ENCODE assay signal across 9 mouse cellular contexts in genomic region chr10:63429023-63429340, GRCm38 (mm10). TPM values are rescaled to one million over a fixed set of nuclear protein-coding genes. Genes with fewer than 3 reads are reported as not detected.
DNase-seq lines count a peak whose midpoint lies in the region; ATAC-seq and TF ChIP-seq lines count a peak whose summit lies in the region.
"Had no signal": no experiment of that assay in that cellular context is flagged by ENCODE, and none has a peak within 500 bp of the region (broad histone marks: within the 10 kb centered on the region; RNA-seq: fewer than 3 reads in every experiment).

No protein-coding gene starts in this region.

- no peak for TF ChIP-seq POLR2A in small intestine, adult 2 months (IDR thresholded peaks at IDR 0.05; ENCODE audit: low read depth, low read length)

- no peaks in the 10 kb centered on the region for H3K27me3 ChIP-seq in lung, embryonic 16.5 days (ENCODE audit: control insufficient read depth, insufficient read depth, low read depth, low read length)
- no peaks in the 10 kb centered on the region for H3K27me3 ChIP-seq in forebrain, embryonic 10.5 days (ENCODE audit: poor library complexity, severe bottlenecking)
- no peaks in the 10 kb centered on the region for H3K27me3 ChIP-seq in limb, embryonic 13.5 days
- no peaks in the 10 kb centered on the region for H3K27me3 ChIP-seq in small intestine, adult 2 months (ENCODE audit: control insufficient read depth, insufficient read depth, low read length)

- H3K4me2 ChIP-seq in lung, embryonic 16.5 days (ENCODE audit: low read depth, low read length), result peak overlapping the region; percentile 82
- peak overlapping the region; percentile 80 for H3K4me2 ChIP-seq in limb, embryonic 13.5 days (replicated peaks)

- DNase-seq in lung, adult 18-20 months, result no peak
- DNase-seq in forebrain, embryonic 10.5 days (ENCODE audit: extremely low spot score, low spot score), result no peak
- no peak for DNase-seq in gastrocnemius, adult 18-20 months (ENCODE audit: low spot score)

- ATAC-seq in lung, embryonic 16.5 days (ENCODE audit: low read depth), result no peak
- no peak for ATAC-seq in limb, embryonic 13.5 days (ENCODE audit: low FRiP score, low read depth)
- ATAC-seq in cerebellum, adult (ENCODE audit: insufficient number of reproducible peaks, low FRiP score, low TSS enrichment), result no peak
- no peak for ATAC-seq in monocyte, adult 5-6 weeks (replicated peaks; ENCODE audit: insufficient number of reproducible peaks, low FRiP score, low TSS enrichment, poor library complexity, severe bottlenecking)

- no peaks in the 10 kb centered on the region for H3K36me3 ChIP-seq in lung, embryonic 16.5 days (ENCODE audit: control insufficient read depth, insufficient read depth, low read length)
- H3K36me3 ChIP-seq in forebrain, embryonic 10.5 days (replicated peaks), result no peaks in the 10 kb centered on the region
- H3K36me3 ChIP-seq in limb, embryonic 13.5 days, result no peaks in the 10 kb centered on the region
- no peaks in the 10 kb centered on the region for H3K36me3 ChIP-seq in small intestine, adult 2 months (ENCODE audit: control insufficient read depth, insufficient read depth, low read length)

- 1% methylated on average over 11 of the region's 11 CpGs for WGBS in lung, embryonic 16.5 days
- 4% methylated on average over 11 of the region's 11 CpGs for WGBS in forebrain, embryonic 10.5 days
- WGBS in limb, embryonic 13.5 days, result 4% methylated on average over 11 of the region's 11 CpGs
- 2% methylated on average over 11 of the region's 11 CpGs for WGBS in small intestine, adult 2 months

- peak overlapping the region; percentile 65 for H3K9ac ChIP-seq in lung, embryonic 16.5 days (ENCODE audit: low read length)
- H3K9ac ChIP-seq in limb, embryonic 13.5 days, result peak overlapping the region; percentile 69

- TF ChIP-seq CTCF in small intestine, adult 2 months (IDR thresholded peaks at IDR 0.05; ENCODE audit: extremely low read depth, insufficient read length, insufficient replicate concordance, low read depth, low read length), result no peak

- H3K27ac ChIP-seq in lung, embryonic 16.5 days (ENCODE audit: low read length), result 0 out of 2 replicates have a peak overlapping the region, but pooled peaks have one; percentile 4
- peak overlapping the region; percentile 79 for H3K27ac ChIP-seq in forebrain, embryonic 10.5 days
- H3K27ac ChIP-seq in limb, embryonic 13.5 days, result peak overlapping the region; percentile 72
- no peak overlapping the region for H3K27ac ChIP-seq in small intestine, adult 2 months (ENCODE audit: insufficient read depth, low read depth, low read length)

- no peaks in the 10 kb centered on the region for H3K9me3 ChIP-seq in lung, embryonic 16.5 days (ENCODE audit: control insufficient read depth, low read length)
- H3K9me3 ChIP-seq in forebrain, embryonic 10.5 days, result no peaks in the 10 kb centered on the region
- H3K9me3 ChIP-seq in limb, embryonic 13.5 days, result no peaks in the 10 kb centered on the region

- peak overlapping the region; percentile 87 for H3K4me3 ChIP-seq in lung, embryonic 16.5 days (ENCODE audit: low read length)
- peak overlapping the region; percentile 70 for H3K4me3 ChIP-seq in forebrain, embryonic 10.5 days
- H3K4me3 ChIP-seq in limb, embryonic 13.5 days, result peak overlapping the region; percentile 75
- peak overlapping the region; percentile 58 for H3K4me3 ChIP-seq in small intestine, adult 2 months (ENCODE audit: low read depth, low read length)

- no peaks in the 10 kb centered on the region for H3K4me1 ChIP-seq in lung, embryonic 16.5 days (replicated peaks; ENCODE audit: control insufficient read depth, insufficient read depth, low read length)
- H3K4me1 ChIP-seq in forebrain, embryonic 10.5 days, result peaks cover 6% of the 10 kb centered on the region; the same call in 1 of the 2 replicates
- no peaks in the 10 kb centered on the region for H3K4me1 ChIP-seq in limb, embryonic 13.5 days
- no peaks in the 10 kb centered on the region for H3K4me1 ChIP-seq in small intestine, adult 2 months (ENCODE audit: control insufficient read depth, insufficient read depth, insufficient read length, low read length)

RNA-seq across cellular contexts. Expression of gene Ctnna3, which starts 0.9 kb away (rescaled TPM):
- polyA plus RNA-seq in lung, embryonic 16.5 days (2015; fragmentation: Nextera tagmentation; extraction: Ambion mirVana), result 0.99 and 1.0 TPM in 2 replicates
- polyA plus RNA-seq in forebrain, embryonic 10.5 days (2016; fragmentation: Nextera tagmentation; extraction: Ambion mirVana), result 0.05 and 0.16 TPM in 2 replicates
- polyA plus RNA-seq in limb, embryonic 13.5 days (2015; fragmentation: Nextera tagmentation; extraction: Ambion mirVana), result 0.75 and 1.0 TPM in 2 replicates
- 0.06 and 0.14 TPM in 2 replicates for polyA plus RNA-seq in small intestine, adult 2 months (2012; rRNA removed)
- total RNA-seq in gastrocnemius, adult 18-20 months (2021), result 10 to 100 TPM; 22.0 to 26.9 TPM
- total RNA-seq in monocyte, adult 5-6 weeks (2017), result not detected in 3 replicates

RNA-seq across cellular contexts. Expression of gene Gm7075, which starts 7.4 kb away (rescaled TPM):
- polyA plus RNA-seq in lung, embryonic 16.5 days (2015; fragmentation: Nextera tagmentation; extraction: Ambion mirVana), result not detected in 2 replicates
- not detected in 2 replicates for polyA plus RNA-seq in forebrain, embryonic 10.5 days (2016; fragmentation: Nextera tagmentation; extraction: Ambion mirVana)
- not detected in 2 replicates for polyA plus RNA-seq in limb, embryonic 13.5 days (2015; fragmentation: Nextera tagmentation; extraction: Ambion mirVana)
- not detected in 2 replicates for polyA plus RNA-seq in small intestine, adult 2 months (2012; rRNA removed)
- total RNA-seq in gastrocnemius, adult 18-20 months (2021), result not detected
- total RNA-seq in monocyte, adult 5-6 weeks (2017), result not detected in 3 replicates
- polyA plus RNA-seq: brain, embryonic 14.5 days had no signal

RNA-seq across cellular contexts. Expression of gene Dnajc12, which starts 46.7 kb away (rescaled TPM):
- 11.8 and 12.5 TPM in 2 replicates for polyA plus RNA-seq in lung, embryonic 16.5 days (2015; fragmentation: Nextera tagmentation; extraction: Ambion mirVana)
- 9.6 and 9.9 TPM in 2 replicates for polyA plus RNA-seq in forebrain, embryonic 10.5 days (2016; fragmentation: Nextera tagmentation; extraction: Ambion mirVana)
- polyA plus RNA-seq in limb, embryonic 13.5 days (2015; fragmentation: Nextera tagmentation; extraction: Ambion mirVana), result 12.0 and 12.8 TPM in 2 replicates
- polyA plus RNA-seq in small intestine, adult 2 months (2012; rRNA removed), result 0.15 and 0.22 TPM in 2 replicates
- total RNA-seq in gastrocnemius, adult 18-20 months (2021), result 10 to 100 TPM; 21.7 to 25.1 TPM
- total RNA-seq in monocyte, adult 5-6 weeks (2017), result 0.53 to 7.0 TPM (median 0.95 TPM) in 3 replicates

RNA-seq across cellular contexts. Expression of gene Sirt1, which starts 47.5 kb away (rescaled TPM):
- 3.7 and 4.8 TPM in 2 replicates for polyA plus RNA-seq in lung, embryonic 16.5 days (2015; fragmentation: Nextera tagmentation; extraction: Ambion mirVana)
- 5.4 and 6.8 TPM in 2 replicates for polyA plus RNA-seq in forebrain, embryonic 10.5 days (2016; fragmentation: Nextera tagmentation; extraction: Ambion mirVana)
- polyA plus RNA-seq in limb, embryonic 13.5 days (2015; fragmentation: Nextera tagmentation; extraction: Ambion mirVana), result 6.5 and 7.3 TPM in 2 replicates
- polyA plus RNA-seq in small intestine, adult 2 months (2012; rRNA removed), result 1.7 and 4.6 TPM in 2 replicates
- total RNA-seq in gastrocnemius, adult 18-20 months (2021), result 1 to 10 TPM; 6.8 to 8.1 TPM
- total RNA-seq in monocyte, adult 5-6 weeks (2017), result 57.4 to 70.4 TPM (median 60.1 TPM) in 3 replicates
